Mouse (Mus musculus) megakaryocyte, embryonic 14.5 days (primary cell): Measurements from ENCODE around the gene Uba5. TPM values are rescaled to one million over a fixed set of nuclear protein-coding genes. Genes with fewer than 3 reads are reported as not detected.
A peak's percentile ranks its signal among the peaks of the same experiment; 100 is the strongest.

Experiments used
- H3K27me3 ChIP-seq: replicated peaks from 2 replicates; pipeline ENCODE3; 2012; ENCODE audit warnings: inconsistent platforms
- H3K36me3 ChIP-seq: replicated peaks from 2 replicates; pipeline ENCODE3; 2012; ENCODE audit warnings: low read length, inconsistent platforms, mixed read lengths
- H3K4me1 ChIP-seq: 2 replicates; pipeline ENCODE4 v1.6.1; 2012; ENCODE audit warnings: inconsistent platforms
- H3K4me3 ChIP-seq: replicated peaks from 2 replicates; pipeline ENCODE3; 2012; ENCODE audit warnings: moderate library complexity, mild to moderate bottlenecking, inconsistent platforms
- H3K9me3 ChIP-seq: 2 replicates; pipeline ENCODE4 v1.6.1; 2012; ENCODE audit warnings: inconsistent platforms
- FLI1 ChIP-seq: IDR thresholded peaks from 2 replicates; pipeline ENCODE4 v1.6.1; 2012; ENCODE audit warnings: low read length, inconsistent platforms, mixed read lengths
- GATA1 ChIP-seq: IDR thresholded peaks from 3 replicates; pipeline ENCODE4 v1.6.1; 2012; ENCODE audit warnings: mixed read lengths, low read length, inconsistent platforms, borderline replicate concordance
- polyA plus RNA-seq: library from polyadenylated mRNA; stranded (reverse); fragments of >175 nt; gene quantifications from 2 replicates; pipeline ENCODE4 v1.2.3, GENCODE M21; 2012; ENCODE audit warnings: low replicate concordance; ENCODE audit not compliant: insufficient read depth

Uba5 gene
- polyA plus RNA-seq, 1 experiment: 12.0 TPM

- Histone ChIP-seq H3K4me1 (peaks cover 9% of the 10 kb centered on the region), H3K4me3 (no peak overlapping the region), H3K9me3 (no peaks in the 10 kb centered on the region), H3K27me3 (no peaks in the 10 kb centered on the region), H3K36me3 (peaks cover 18% of the 10 kb centered on the region)
- TF ChIP-seq GATA1 (no peak), FLI1 (no peak)
These were observed 7.3 kb upstream of the Uba5 start for GRCm38 (mm10) chr9:104070241-104070640.

GRCm38 (mm10) chr9:104064571-104064970 is 1.6 kb upstream of the Uba5 start:
- H3K4me3 ChIP-seq: no peak overlapping the region
- H3K36me3 ChIP-seq: peaks cover 21% of the 10 kb centered on the region
- TF ChIP-seq GATA1: no peak
- TF ChIP-seq FLI1: no peak
- peaks cover 38% of the 10 kb centered on the region for H3K4me1 ChIP-seq
- H3K27me3 ChIP-seq: no peaks in the 10 kb centered on the region
- H3K9me3 ChIP-seq: no peaks in the 10 kb centered on the region

- peaks cover 39% of the 10 kb centered on the region for H3K4me1 ChIP-seq
- no peak for TF ChIP-seq FLI1
- no peak for TF ChIP-seq GATA1
- H3K9me3 ChIP-seq: no peaks in the 10 kb centered on the region
- H3K27me3 ChIP-seq: no peaks in the 10 kb centered on the region
- peak within 1 kb of the TSS; percentile 100 for H3K4me3 ChIP-seq
- peaks cover 25% of the 10 kb centered on the region for H3K36me3 ChIP-seq
These were observed 469 bp upstream of the Uba5 start, which contains the start of gene Acad11 for GRCm38 (mm10) chr9:104063244-104063961. Acad11 (plus strand) TSS chr9:104063377.

- Histone ChIP-seq H3K4me3 (no peak overlapping the region), H3K4me1 (peaks cover 8% of the 10 kb centered on the region), H3K27me3 (no peaks in the 10 kb centered on the region), H3K36me3 (peaks cover 97% of the 10 kb centered on the region), H3K9me3 (no peaks in the 10 kb centered on the region)
- TF ChIP-seq FLI1: no peak
- TF ChIP-seq GATA1: no peak
These were observed 11.9 kb downstream of the Uba5 start for GRCm38 (mm10) chr9:104051028-104051427.

- Histone ChIP-seq H3K4me1 (peaks cover 7% of the 10 kb centered on the region; the same call in 1 of the 2 replicates), H3K27me3 (no peaks in the 10 kb centered on the region), H3K9me3 (no peaks in the 10 kb centered on the region), H3K36me3 (peaks cover 35% of the 10 kb centered on the region), H3K4me3 (no peak overlapping the region)
- TF ChIP-seq FLI1 (no peak), GATA1 (no peak)
These were observed 19.3 kb downstream of the Uba5 start for GRCm38 (mm10) chr9:104043676-104044075.

GRCm38 (mm10) chr9:104040362-104040761 is 22.6 kb downstream of the Uba5 start, which contains the start of gene Gm28305:
Gm28305 (plus strand) TSS chr9:104040662.
- H3K4me1 ChIP-seq: peaks cover 13% of the 10 kb centered on the region
- TF ChIP-seq FLI1: no peak
- no peak for TF ChIP-seq GATA1
- peaks cover 18% of the 10 kb centered on the region for H3K36me3 ChIP-seq
- H3K4me3 ChIP-seq: no peak within 1 kb of the TSS
- H3K9me3 ChIP-seq: no peaks in the 10 kb centered on the region
- no peaks in the 10 kb centered on the region for H3K27me3 ChIP-seq

GRCm38 (mm10) chr9:104039742-104040141 is 23.2 kb downstream of the Uba5 start:
- TF ChIP-seq GATA1 (no peak), FLI1 (no peak)
- Histone ChIP-seq H3K27me3 (no peaks in the 10 kb centered on the region), H3K36me3 (peaks cover 14% of the 10 kb centered on the region), H3K4me1 (peaks cover 18% of the 10 kb centered on the region), H3K4me3 (no peak overlapping the region), H3K9me3 (no peaks in the 10 kb centered on the region)

GRCm38 (mm10) chr9:104039031-104039695 is 23.8 kb downstream of the Uba5 start:
- H3K27me3 ChIP-seq: no peaks in the 10 kb centered on the region
- peaks cover 18% of the 10 kb centered on the region for H3K4me1 ChIP-seq
- H3K4me3 ChIP-seq: no peak overlapping the region
- TF ChIP-seq FLI1: no peak
- no peak for TF ChIP-seq GATA1
- H3K9me3 ChIP-seq: no peaks in the 10 kb centered on the region
- peaks cover 12% of the 10 kb centered on the region for H3K36me3 ChIP-seq

GRCm38 (mm10) chr9:104038266-104038665 is 24.7 kb downstream of the Uba5 start:
- Histone ChIP-seq H3K36me3 (peaks cover 12% of the 10 kb centered on the region), H3K9me3 (no peaks in the 10 kb centered on the region), H3K4me1 (peaks cover 18% of the 10 kb centered on the region), H3K27me3 (no peaks in the 10 kb centered on the region), H3K4me3 (no peak overlapping the region)
- no peak for TF ChIP-seq FLI1
- TF ChIP-seq GATA1: no peak

- H3K27me3 ChIP-seq: no peaks in the 10 kb centered on the region
- peak overlapping the region; percentile 33 for H3K4me3 ChIP-seq
- no peaks in the 10 kb centered on the region for H3K9me3 ChIP-seq
- TF ChIP-seq GATA1 (no peak), FLI1 (no peak)
- peaks cover 14% of the 10 kb centered on the region for H3K4me1 ChIP-seq
- H3K36me3 ChIP-seq: peaks cover 10% of the 10 kb centered on the region
These were observed 27.5 kb downstream of the Uba5 start for GRCm38 (mm10) chr9:104035261-104036015.
